Mouse (Mus musculus): Measurements from ENCODE around the gene Lrrc8a. TPM values are rescaled to one million over a fixed set of nuclear protein-coding genes. Genes with fewer than 3 reads are reported as not detected.
A peak's percentile ranks its signal among the peaks of the same experiment; 100 is the strongest.

Gene Lrrc8a
- polyA plus RNA-seq, 1 experiment = 24.3 TPM

GRCm38 (mm10) chr2:30261064-30261736 lies 23.7 kb downstream of the Lrrc8a start:
- no peak for DNase-seq (ENCODE audit: low spot score)

- no peak for DNase-seq (ENCODE audit: low spot score)
These were observed 24.7 kb downstream of the Lrrc8a start for GRCm38 (mm10) chr2:30261921-30262839.

- DNase-seq (ENCODE audit: low spot score) = no peak
These were observed 25.4 kb downstream of the Lrrc8a start for GRCm38 (mm10) chr2:30262840-30263441.

- DNase-seq (ENCODE audit: low spot score) = no peak
These were observed 26.3 kb downstream of the Lrrc8a start for GRCm38 (mm10) chr2:30263811-30264210.

DNA sequence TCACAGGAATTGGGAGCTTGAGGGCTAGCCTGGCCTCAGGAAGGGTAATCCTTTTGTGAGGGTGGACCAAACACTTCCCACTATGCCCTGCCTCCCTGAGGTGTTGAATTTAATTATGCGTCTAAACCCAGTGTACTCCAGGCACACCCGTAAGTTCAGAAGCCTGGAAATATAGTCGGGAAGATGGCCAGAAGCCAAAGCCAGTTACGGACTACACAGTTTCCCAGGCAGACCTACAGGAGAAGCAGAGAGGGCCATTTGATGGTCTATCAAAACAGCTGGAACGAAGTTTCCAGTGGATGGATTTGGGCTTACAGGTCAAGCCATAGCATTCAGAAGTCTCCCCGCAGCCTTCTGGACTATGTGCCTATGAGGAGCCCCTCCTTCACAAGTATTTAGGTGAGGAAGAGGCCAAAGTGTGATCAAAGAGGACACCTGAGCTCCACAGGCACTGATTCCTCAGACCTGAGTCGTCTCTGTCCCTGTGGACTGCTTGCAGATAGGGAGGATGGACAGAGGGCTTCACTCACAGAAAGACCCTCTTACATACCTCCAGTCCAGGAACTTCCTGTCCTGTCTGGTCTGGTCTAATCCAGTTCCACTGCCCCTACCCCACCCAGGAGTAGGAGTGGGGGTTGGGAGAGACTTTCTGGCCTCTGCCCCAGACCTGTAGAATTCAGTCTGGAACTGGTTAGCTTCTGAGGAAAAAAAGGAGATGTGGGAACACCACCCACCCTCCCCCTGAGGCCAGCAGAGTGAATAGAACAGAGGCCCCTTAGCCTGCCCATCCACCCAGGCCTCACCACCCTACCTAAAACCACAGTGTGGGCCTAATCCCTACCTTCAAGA lies 27.4 kb downstream of the Lrrc8a start:
- DNase-seq (ENCODE audit: low spot score) = no peak

- DNase-seq (ENCODE audit: low spot score) = no peak
These were observed 28.3 kb downstream of the Lrrc8a start, which contains the start of gene Phyhd1 for GRCm38 (mm10) chr2:30265767-30266253. Gene Phyhd1, plus strand, starts transcription at chr2:30266203.

DNA sequence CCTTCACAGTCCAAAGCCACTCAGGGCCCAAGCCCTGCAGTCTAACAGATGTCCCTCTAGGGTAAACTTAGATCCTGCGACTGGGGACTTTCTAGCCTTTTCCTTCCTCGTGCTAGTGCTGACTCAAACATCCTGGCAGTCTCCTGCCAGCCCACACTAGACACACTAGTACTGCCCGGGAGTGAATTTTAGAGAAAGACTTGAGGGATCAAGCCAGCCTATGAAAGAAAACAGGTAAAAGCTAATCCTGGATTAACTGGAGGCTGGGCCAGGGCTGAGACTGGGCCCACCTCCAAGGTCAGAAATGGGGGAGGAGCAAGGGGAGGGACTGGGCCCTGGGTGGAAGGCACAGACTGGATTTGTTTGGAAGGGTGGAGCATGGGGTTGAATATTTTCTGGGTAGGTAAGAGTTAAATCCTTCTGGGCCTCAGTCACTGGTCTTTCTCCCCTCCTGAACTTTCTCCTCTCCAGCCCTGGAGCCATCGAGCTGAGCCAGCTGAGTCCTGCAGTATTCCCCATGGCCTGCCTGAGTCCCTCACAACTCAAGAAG lies 29.0 kb downstream of the Lrrc8a start:
- no peak for DNase-seq (ENCODE audit: low spot score)

DNA sequence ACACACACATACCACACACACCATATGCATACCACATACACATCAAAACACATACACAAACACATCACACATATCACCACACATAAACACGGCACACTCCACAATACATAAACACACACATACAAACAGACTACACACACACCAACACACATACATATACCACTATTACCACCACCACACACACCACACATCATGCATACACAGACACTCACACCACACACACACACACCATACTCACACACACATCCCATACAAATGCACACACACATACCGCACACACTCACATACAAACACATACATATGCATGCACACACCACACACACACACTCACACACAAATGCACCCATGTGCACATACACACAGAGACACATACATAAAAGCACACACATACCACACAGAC lies 30.0 kb downstream of the Lrrc8a start:
- DNase-seq (ENCODE audit: low spot score) = no peak

DNA sequence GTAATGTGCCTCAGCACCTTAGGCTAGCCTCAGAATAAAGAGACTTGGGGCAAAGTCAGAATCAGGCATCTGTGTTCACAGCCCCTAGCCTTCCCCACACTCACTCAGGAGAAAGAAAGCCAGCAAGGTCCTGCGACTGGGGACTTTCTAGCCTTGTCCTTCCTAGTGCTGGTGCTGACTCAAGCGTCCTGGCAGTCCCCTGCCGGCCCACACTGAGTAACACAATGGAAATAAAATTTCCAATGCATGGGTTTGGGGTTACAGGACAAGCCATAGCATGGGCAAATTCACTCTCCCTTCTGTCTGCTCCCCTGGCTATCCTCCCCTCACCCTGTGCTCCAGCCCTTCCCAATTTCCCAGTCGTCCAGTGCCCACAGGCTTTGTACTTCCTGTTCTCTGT lies 30.9 kb downstream of the Lrrc8a start:
- DNase-seq (ENCODE audit: low spot score) = no peak

- DNase-seq (ENCODE audit: low spot score) = no peak
These were observed 31.9 kb downstream of the Lrrc8a start for GRCm38 (mm10) chr2:30269241-30269990.

GRCm38 (mm10) chr2:30270134-30270533 lies 32.6 kb downstream of the Lrrc8a start:
- DNase-seq (ENCODE audit: low spot score) = no peak

DNA sequence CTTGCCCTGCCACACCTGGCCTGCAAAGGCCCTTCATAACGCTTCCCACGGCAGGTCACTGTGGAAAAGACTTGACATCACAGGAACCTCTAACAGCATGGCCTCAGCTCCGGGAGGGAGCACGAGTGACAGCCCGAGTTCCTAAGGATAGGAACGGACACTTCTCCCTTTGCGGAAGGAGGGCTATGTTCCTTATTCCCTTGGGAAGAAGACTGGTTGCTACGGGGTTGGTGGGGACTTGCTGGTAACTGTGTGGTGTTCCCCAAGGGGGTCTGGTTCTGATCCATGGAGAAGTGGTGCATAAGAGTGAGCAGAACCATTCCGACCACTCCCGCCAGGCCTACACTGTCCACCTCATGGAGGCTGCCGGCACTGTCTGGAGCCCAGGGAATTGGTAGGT lies 43.2 kb downstream of the Lrrc8a start, which contains the start of gene Gm28038:
Gene Gm28038, plus strand, starts transcription at position 301 of the 400 bp plus-strand sequence.
- no peak for DNase-seq (ENCODE audit: low spot score)

GRCm38 (mm10) chr2:30281651-30282050 lies 44.1 kb downstream of the Lrrc8a start:
- DNase-seq (ENCODE audit: low spot score) = no peak

DNA sequence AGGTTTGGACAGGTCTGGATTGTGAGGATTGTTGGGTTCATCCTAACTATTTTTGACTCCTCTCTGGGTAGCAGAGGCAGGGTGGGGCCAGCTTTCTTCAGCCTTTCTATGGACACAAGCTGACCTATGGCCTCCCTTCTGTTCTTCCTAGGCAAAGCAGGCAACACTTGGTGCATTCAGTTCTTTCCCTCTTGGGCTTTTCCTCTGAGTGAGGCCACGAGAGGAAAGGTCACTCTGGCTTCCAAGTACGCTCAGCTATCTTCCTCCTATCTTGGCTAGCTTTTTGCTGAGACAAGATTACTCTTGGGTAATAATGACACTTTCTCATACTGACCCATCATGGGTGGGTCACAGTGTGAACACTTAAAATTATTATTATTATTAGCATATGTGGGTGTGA lies 45.7 kb downstream of the Lrrc8a start:
- DNase-seq (ENCODE audit: low spot score) = no peak

DNA sequence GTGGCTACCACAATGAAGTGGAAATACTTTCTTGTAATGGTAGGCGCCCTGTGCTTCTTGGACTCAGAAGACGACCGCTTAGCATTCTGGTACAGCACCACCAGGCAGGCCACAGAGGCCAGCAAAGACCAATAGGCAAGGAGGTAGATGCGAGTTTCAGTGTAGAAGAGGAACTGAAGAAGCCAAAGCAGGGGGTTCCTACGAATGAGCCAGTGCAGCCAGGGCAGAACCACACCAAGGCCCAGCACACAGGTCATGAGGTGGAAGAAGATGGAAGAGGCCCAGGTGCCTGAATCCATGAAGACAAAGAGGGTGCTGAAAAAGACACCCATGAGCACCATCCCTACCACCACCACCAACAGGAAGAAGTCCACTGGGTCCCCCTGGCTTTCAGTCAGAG lies 47.5 kb downstream of the Lrrc8a start:
- DNase-seq (ENCODE audit: low spot score) = no peak

- peak; percentile 34 for DNase-seq (ENCODE audit: low spot score)
These were observed 48.1 kb downstream of the Lrrc8a start for GRCm38 (mm10) chr2:30285416-30286181.

DNA sequence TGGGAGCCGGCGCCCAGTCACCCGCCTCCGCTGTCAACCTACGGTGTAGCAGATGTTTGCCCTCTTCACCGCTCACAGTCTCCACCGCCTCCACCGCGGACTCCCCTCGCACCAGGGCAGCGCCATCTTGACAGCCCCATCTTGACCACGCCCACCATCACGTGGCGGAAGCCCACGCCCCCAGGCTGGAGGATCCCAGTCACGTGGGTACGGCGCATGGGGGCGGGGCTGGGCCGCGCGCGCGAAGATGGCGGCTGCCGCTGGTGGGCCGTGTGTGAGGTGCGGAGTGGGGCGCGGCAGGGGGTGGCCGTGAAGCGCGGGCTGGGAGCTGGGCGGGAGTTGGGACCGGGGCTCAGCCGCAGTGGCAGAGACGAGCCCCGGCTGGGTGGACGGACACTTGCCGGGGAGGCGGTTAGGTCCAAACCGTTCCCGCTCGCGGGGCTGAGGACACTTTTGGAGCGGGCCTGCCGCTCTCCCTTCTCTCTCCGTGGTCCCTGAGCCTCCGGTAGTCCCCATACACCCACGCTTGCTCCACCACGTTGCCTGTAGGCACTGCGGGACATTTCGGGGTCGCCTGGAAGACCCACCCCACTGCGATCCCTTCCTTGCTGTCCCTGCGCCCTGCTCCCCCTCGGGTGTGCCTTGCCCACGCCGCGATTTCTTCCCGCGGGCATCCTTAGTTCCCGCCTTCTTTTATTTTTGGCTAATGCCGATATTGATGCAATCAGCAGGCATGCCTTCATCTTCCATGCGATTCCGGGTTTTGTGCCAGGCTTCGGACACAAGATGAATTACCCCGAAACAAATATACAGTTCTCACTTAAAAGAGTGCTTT lies 48.9 kb downstream of the Lrrc8a start, which contains the start of the genes Dolk and Nup188:
Gene Dolk, minus strand, starts transcription at position 143 of the 835 bp plus-strand sequence.
Gene Nup188, plus strand, starts transcription at position 206 of the 835 bp plus-strand sequence.
- DNase-seq (ENCODE audit: low spot score) = peak; percentile 94

GRCm38 (mm10) chr2:30287027-30287373 lies 49.5 kb downstream of the Lrrc8a start:
- no peak for DNase-seq (ENCODE audit: low spot score)

Data from urinary bladder, adult 2 months (tissue).